Mouse (Mus musculus) urinary bladder, postnatal 4 days (tissue): ENCODE data around the gene Sox5.
"Not testable (repeated sequence)": the region's sequence is repeated elsewhere in the genome, so short reads cannot be mapped to it uniquely, and the experiment has no call there.

ENCODE experiments used
- DNase-seq, 2 experiments: peaks; one replicate each; pipeline ENCODE4 v3.0.0; 2021 to 2022; ENCODE audit warnings: low spot score in 2 of 2

Gene Sox5

GRCm38 (mm10) chr6:144297131-144297530 lies 484.6 kb downstream of the Sox5 start:
- no peak for DNase-seq

- no peak for DNase-seq
Observed at GRCm38 (mm10) chr6:144291526-144291925, 490.3 kb downstream of the Sox5 start.

DNA sequence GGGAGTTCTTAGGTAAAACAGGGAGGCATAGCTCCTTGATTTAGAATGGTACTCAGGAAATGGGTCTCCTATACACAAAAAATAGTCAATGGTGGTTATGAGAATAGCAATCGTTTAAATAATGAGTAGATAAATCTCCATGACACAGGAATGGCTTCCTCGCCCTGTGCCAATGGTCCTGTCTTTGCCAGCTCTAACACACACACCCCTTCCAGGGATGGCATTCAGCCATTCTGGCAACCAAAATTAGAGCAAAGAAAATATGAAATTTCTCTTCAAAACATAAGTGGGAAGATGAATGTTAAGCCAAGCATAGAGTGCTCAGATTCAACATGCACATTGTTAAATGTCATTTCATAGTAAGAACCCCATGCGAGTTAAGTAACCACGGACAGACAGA lies 495.7 kb downstream of the Sox5 start:
- DNase-seq: no peak

- DNase-seq: no peak
Observed at GRCm38 (mm10) chr6:144283191-144283590, 498.6 kb downstream of the Sox5 start.

DNA sequence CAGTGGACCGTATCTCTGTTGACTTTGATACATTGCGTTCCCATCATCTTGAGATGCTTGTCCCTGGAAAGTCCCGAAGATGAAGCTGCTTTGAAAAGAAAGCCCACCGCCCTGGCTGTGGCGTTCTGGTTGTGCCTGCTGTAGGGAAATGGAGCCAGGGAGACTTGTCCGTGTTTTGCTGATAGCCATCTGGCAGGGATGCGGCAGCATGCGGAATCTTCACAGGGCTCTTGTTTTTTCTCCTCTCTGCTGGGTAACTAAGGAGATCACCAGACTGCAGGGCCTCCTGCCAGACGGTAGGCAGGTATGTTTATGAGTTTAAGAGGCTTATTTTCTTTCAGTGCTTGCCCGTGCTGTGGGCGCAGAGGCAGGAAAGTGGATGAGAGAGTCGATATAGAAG lies 499.0 kb downstream of the Sox5 start:
- DNase-seq: no peak

GRCm38 (mm10) chr6:144281661-144282060 lies 500.1 kb downstream of the Sox5 start:
- no peak for DNase-seq

- no peak for DNase-seq
Observed at GRCm38 (mm10) chr6:144278505-144279053, 503.2 kb downstream of the Sox5 start.

DNA sequence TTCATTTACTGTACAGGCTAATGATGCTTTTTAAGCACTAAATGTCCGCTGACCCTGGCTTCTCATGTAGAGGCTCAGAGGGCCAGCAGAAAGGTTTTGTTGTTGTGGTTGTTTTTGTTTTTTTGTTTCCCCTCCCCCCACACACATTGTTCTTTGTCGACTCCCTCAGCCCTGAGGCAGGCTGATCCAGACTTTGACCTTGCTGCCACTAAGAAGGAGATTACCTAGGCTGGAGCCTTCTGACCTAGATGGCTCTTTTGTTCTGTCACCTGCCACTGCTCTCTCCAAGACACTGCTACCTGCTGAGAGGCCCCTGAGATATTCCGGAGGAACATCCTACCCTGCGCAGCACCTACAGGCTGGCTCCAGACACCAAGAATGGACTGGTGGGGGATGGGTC lies 508.4 kb downstream of the Sox5 start:
- not testable (repeated sequence) for DNase-seq

GRCm38 (mm10) chr6:144271326-144271725 lies 510.5 kb downstream of the Sox5 start:
- no peak for DNase-seq

DNA sequence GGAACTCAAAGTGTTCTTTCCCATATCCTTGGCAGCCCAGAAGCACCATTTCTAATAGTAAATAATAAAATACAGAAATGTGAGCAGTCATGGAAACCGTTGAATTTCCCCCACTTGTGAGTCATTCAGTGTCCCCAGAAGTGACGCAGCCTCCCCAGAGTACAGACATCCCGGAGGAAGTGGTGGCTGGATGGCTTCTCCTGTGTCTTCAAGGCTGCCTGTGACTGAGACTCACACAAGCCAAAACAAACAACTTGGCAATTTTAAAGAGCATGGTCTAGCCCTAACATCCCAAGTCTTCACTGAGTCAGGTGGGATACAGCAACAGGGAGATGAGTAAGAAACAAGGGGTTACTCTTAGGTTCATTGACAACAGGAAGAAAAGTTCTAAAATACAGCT lies 511.5 kb downstream of the Sox5 start:
- no peak for DNase-seq

- DNase-seq: no peak
Observed at GRCm38 (mm10) chr6:144269666-144270065, 512.1 kb downstream of the Sox5 start.

DNA sequence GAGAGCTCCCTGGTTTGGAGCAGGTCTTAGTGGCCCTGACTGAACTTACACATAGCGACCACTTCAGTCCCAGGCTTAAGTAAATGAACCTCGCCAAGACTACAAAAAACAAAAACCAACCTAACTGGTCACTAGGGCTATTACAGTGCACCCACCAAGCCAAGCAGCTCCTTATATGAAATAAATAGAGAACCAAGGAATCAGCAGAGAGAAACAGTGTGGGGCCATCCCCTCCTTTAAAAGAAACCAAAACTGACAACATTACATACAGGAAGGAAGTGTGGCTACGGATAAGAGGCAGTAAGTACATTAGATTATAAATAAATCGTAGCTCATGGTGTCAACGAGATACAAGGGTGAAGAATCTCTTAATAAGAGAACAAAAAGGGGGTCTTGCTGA lies 516.0 kb downstream of the Sox5 start:
- DNase-seq: no peak

DNA sequence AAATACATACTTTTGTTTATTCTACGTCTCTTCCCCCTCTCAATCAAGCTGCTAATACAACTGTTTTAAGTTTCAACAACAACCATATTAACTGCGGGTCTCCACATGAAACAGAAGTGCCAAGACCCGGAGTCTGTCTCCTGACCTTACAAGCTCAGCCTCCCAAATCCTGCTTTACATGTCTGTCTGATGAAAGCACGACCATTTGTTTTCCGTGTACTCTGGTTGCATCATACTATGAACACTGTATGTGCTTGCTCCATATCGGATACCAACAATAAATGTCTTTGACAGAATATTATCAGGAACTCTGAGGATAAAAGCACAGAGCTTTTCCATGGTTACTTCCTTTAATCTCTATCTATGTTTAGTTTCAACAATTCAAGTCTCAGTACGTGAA lies 516.8 kb downstream of the Sox5 start:
- DNase-seq: no peak

DNA sequence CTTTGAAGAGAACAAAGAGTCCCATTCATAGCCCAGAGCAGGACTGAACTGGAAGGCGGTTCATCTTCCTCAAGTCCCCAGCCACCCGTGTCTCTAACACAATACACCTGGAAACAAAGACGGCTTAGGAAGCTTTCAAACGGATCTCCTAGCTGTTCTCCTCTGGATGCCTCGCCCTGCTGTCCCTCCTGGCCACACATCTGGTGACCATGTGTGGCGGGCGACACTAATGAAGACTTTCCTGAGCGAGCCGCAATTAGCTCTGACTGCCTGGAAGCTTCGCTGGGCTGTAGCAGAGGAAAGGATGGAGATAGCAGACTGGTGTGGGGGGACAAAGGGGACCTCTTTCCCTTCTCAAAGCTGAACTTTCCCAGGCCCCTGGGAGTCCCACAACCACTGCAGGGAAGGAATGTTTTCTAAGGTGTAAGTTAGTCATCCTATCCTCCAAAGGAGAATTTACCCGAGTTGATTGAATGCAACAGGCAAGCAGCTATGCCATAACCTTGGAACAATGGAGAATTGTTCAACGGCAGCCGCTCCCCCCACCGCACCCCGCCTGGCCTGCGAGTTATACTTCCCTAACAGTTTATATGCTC lies 517.4 kb downstream of the Sox5 start:
- DNase-seq: no peak

- no peak for DNase-seq
Observed at GRCm38 (mm10) chr6:144256500-144256899, 525.3 kb downstream of the Sox5 start.

GRCm38 (mm10) chr6:144252191-144252718 lies 529.5 kb downstream of the Sox5 start:
- DNase-seq: no peak

DNA sequence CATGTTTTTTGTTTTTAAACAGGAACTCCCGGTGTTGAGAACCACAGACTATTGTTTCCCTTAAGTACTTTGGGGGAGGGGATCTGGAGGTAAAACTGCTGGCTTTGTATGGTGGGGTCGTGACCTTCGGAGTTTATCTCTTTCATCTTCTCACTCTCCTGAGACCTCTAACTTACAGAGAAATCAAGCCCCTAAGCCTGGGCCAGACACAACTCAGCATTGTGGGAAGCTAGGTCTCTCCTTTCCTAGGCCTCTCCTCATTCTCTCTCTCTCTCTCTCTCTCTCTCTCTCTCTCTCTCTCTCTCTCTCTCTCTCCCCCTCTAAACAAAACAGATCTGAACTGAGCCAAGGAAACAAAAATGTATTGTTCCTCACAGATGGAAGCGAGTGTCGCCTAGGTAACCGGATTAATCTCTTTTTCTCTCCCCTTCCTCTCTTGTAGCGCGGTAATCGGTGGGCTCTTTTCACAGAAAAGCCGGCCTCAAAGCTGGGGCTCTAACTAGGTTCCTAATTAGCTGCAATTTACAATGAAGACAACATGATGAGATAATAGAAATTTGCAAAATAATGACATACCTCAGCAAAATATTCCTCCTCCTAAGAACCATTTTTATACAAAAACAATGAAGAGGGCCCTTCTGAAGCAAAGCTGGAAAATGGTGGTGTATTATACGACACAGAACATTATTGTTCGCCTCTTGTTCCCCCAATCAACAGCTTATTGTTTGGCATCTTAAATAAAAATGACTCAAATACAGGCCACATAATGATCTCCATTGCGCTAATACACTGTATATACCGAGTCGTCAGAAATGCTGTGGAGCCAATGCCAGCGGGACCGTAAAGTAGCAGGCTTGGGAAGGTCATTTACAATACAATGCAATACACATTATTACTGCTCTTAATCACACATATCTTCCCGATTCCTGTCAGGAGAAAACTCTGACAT lies 530.3 kb downstream of the Sox5 start:
- DNase-seq: no peak

- no peak for DNase-seq
Observed at GRCm38 (mm10) chr6:144250625-144251181, 531.1 kb downstream of the Sox5 start.

GRCm38 (mm10) chr6:144236581-144236980 lies 545.2 kb downstream of the Sox5 start:
- no peak for DNase-seq

DNA sequence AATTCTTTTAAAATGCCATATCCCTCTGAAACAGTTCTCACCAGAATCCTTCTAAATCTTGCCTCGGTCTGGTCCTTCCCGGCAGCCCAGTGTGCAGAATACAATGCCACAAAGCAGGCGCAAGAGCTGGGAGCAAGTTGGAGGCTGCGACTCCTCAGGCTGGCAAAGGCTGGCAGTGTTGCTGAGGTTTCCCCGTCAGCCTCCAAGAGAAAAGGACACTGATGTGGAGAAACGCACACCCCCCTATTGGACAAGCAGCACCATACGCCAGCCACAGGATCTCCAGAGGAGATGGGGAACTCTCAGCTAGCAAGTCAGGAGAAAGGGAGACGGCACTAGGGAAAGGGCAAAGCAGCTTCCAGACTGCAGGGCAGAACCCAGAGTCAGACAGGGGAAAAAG lies 577.8 kb downstream of the Sox5 start:
- no peak for DNase-seq

DNA sequence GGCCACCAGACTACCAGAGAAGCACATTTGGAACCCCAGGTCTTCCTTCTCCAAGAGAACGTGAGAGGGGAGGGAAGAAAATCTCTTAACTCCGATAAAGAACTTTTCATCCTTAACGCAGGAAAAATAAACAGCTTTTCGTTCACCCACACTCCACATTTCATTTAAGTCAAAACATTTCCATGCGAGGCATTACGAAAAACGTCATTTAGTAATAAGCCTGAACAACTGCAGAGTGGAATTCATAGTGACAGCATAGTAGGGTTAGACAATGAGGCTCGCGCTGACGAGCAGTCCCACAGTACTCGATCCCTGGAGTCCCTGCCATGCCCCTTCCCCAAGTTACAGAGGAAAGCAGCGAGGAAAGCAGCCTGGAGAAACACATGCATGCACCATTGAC lies 578.8 kb downstream of the Sox5 start:
- DNase-seq: no peak

- DNase-seq: no peak
Observed at GRCm38 (mm10) chr6:144201402-144202040, 580.3 kb downstream of the Sox5 start.
